Mouse (Mus musculus) embryonic facial prominence, embryonic 13.5 days (tissue): ENCODE results near the gene Cxcl17. TPM values are rescaled to one million over a fixed set of nuclear protein-coding genes. Genes with fewer than 3 reads are reported as not detected.
"Not testable (repeated sequence)": the region's sequence is repeated elsewhere in the genome, so short reads cannot be mapped to it uniquely, and the experiment has no call there.

Experiments used
- ATAC-seq: fragments of 200-750 bp; cut with Nextera tagmentation; 2 replicates; pipeline ENCODE4 v1.8.0; 2017; ENCODE audit warnings: low read depth; ENCODE audit not compliant: insufficient number of reproducible peaks, insufficient read depth, low FRiP score, low TSS enrichment
- H3K27ac ChIP-seq: fragments of 300-500 bp; sonication (generic); 2 replicates; pipeline ENCODE4 v1.5.1; 2015; ENCODE audit warnings: moderate library complexity, mild to moderate bottlenecking, inconsistent platforms
- H3K27me3 ChIP-seq: fragments of 300-500 bp; sonication (generic); 2 replicates; pipeline ENCODE4 v1.6.1; 2015; ENCODE audit warnings: mild to moderate bottlenecking, inconsistent platforms
- H3K36me3 ChIP-seq: fragments of 300-500 bp; sonication (generic); 2 replicates; pipeline ENCODE4 v1.6.1; 2015; ENCODE audit warnings: mild to moderate bottlenecking, inconsistent platforms
- H3K4me1 ChIP-seq: fragments of 300-500 bp; sonication (generic); 2 replicates; pipeline ENCODE4 v1.6.1; 2015; ENCODE audit warnings: inconsistent platforms
- H3K4me2 ChIP-seq: fragments of 300-500 bp; sonication (generic); 2 replicates; pipeline ENCODE4 v1.6.1; 2015; ENCODE audit warnings: moderate library complexity, mild to moderate bottlenecking, inconsistent platforms
- H3K4me3 ChIP-seq: fragments of 300-500 bp; sonication (generic); 2 replicates; pipeline ENCODE4 v1.5.1; 2015; ENCODE audit warnings: mild to moderate bottlenecking, inconsistent platforms
- H3K9ac ChIP-seq: fragments of 300-500 bp; sonication (generic); 2 replicates; pipeline ENCODE4 v1.6.1; 2015; ENCODE audit warnings: mild to moderate bottlenecking, inconsistent platforms
- H3K9me3 ChIP-seq: fragments of 300-500 bp; sonication (generic); 2 replicates; pipeline ENCODE4 v1.6.1; 2016; ENCODE audit warnings: inconsistent platforms
- whole genome bisulfite sequencing: fragments of 180-500 bp; shearing (Covaris S2); methylation state at CpG from one replicate; pipeline ENCODE4 v1.1.7; 2015; ENCODE audit warnings: mixed read lengths; 5-methylcytosine and 5-hydroxymethylcytosine counted together
- polyA plus RNA-seq: library from polyadenylated mRNA; unstranded; fragments of >200 nt; fragmentation: Nextera tagmentation; extraction: Ambion mirVana; gene quantifications from 2 replicates; pipeline ENCODE4 v1.2.1, GENCODE M21; 2015

Gene Cxcl17
- polyA plus RNA-seq, 1 experiment from 2014 or later = not detected

DNA sequence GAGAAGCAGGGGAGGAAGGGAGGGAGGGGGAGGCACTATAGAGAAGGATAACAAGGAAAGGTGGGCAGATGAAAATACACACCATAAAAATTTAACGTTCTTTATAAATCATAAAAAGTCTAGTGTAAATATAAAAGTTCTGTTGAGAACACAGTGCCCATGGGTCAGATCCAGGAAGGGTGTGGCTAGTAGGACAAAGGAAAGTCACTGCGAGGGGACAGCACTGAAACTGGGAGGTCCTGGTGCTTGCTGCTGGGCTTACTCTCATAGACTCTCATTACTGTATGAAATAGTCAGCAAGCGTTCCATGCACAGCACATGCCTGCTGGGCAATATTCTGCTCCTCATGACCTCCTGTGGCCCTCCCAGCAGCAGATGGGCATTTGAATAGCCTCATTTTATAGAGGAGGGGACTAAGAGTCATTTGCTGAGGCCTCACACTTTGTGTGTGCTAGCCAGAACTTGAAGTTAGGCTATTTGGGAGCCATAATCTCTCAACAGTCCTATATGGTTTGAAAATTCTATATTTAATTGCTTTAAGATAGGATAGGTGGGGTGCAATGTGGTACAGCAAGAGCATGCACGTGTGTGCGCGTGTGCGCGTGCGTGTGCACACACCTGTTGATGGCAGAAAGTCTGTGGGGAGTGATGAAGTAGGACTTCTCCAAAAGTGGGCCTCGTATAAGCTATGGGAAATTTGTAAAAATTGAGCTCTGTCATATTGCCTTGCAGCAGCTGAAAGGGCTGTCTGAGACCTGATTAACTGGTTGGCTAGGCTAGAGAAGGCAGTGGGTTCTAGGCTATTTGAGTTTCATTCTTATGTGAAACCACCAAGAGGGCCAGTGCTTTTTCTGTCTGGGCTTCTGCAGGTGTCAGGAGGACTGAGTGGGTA, 22.2 kb upstream of the Cxcl17 start:
- Histone ChIP-seq H3K27me3 (no peaks in the 10 kb centered on the region), H3K36me3 (no peaks in the 10 kb centered on the region), H3K4me3 (no peak overlapping the region), H3K4me2 (no peak overlapping the region), H3K9ac (no peak overlapping the region), H3K4me1 (peaks cover 6% of the 10 kb centered on the region), H3K27ac (no peak overlapping the region), H3K9me3 (no peaks in the 10 kb centered on the region)
- 85% methylated on average over 10 of the region's 10 CpGs for WGBS
- no peak for ATAC-seq

DNA sequence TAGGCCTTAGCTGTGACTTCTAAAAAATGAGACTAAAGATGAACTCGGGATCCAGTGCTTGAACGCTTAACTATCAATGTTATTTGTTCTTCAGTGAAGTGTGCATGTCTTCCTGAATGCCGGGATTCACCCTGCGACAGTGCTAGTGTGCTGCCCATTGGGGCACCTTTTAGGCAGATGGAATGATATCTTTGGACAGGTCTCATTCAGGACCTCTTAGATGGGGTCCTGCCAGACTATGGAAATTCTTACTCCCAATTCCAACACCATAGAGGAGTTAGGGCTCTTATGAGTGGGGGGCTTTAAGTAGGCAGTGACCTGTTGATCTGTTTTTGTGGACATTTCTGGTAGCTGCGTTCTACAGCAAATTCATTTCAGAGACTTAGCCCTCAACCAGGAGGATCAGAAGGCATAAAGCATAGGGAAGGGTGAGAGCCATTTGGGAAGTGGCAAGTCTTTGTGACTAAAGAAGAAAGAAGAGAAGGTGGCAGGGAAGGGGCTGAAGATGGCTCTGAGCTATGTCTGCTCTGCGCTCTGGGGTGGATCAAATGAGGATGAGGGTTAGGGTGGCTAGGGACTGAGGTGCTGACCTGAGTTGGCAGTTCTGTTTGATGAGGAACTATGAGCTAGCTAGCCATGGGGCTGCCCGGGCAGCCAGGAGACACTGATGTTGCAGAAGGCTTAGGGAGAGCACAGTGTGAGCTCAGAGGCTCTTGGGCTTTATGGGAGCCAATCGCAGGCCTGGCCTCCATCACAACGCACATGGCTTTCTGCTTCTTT, 21.3 kb upstream of the Cxcl17 start:
- Histone ChIP-seq H3K9ac (no peak overlapping the region), H3K4me2 (no peak overlapping the region), H3K4me1 (peaks cover 6% of the 10 kb centered on the region), H3K9me3 (no peaks in the 10 kb centered on the region), H3K4me3 (no peak overlapping the region), H3K27ac (no peak overlapping the region), H3K27me3 (no peaks in the 10 kb centered on the region), H3K36me3 (no peaks in the 10 kb centered on the region)
- ATAC-seq = no peak
- 89% methylated on average over 9 of the region's 9 CpGs for WGBS

DNA sequence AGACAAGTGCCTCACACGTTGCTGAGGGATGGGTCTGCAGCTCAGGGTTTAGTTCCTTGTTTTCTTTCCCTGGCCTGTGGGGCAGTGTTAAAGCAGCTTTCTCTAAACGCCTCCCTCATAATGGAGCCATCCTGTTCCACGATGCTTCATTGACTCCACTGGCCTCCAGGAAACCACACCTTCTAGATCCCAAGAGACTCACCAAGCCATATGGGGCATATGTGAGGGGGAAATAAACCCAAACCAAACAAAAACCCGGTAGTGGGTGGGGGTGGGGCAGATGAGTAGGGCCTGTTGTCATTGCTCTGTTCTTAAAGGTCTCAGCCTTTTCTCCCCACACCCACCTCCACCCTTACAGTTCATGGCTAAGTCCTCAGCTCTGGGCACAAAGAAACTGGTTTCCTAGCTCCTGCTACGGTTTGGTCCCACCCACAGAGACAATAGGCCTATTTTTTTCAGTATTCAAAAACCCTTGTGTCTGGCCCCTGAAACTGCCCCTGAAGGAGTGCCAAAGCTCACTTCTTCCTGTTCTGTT, 20.4 kb upstream of the Cxcl17 start:
- Histone ChIP-seq H3K4me3 (no peak overlapping the region), H3K9ac (no peak overlapping the region), H3K36me3 (no peaks in the 10 kb centered on the region), H3K4me2 (no peak overlapping the region), H3K27me3 (no peaks in the 10 kb centered on the region), H3K9me3 (no peaks in the 10 kb centered on the region), H3K27ac (no peak overlapping the region), H3K4me1 (peaks cover 6% of the 10 kb centered on the region)
- 0 out of 2 replicates have a peak, but pooled peaks have one; percentile 37 for ATAC-seq
- 10% methylated on average over 5 of the region's 5 CpGs for WGBS

DNA sequence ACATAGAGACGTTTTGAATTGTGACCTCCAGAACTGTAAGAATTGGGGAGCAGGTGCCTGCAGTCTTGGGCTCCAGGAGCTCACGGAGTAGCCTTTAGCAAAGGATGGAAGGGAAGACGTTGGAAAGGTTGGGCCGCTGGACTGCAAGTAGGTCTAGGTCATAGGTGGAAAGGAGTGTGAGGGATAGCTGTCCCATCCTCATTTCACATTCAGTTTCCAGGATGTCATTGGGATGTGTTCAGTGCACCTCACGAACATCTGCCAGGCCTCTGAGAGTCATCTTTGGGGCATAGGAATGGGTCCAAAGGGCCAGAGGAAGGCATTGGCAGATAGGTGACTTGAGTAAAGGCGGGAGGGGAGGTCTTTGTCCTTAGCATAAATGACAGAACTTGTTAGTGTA, 19.7 kb upstream of the Cxcl17 start:
- H3K27ac ChIP-seq = no peak overlapping the region
- H3K9ac ChIP-seq = no peak overlapping the region
- peaks cover 6% of the 10 kb centered on the region for H3K4me1 ChIP-seq
- no peaks in the 10 kb centered on the region for H3K9me3 ChIP-seq
- H3K27me3 ChIP-seq = no peaks in the 10 kb centered on the region
- no peak for ATAC-seq
- no peak overlapping the region for H3K4me3 ChIP-seq
- H3K4me2 ChIP-seq = no peak overlapping the region
- no peaks in the 10 kb centered on the region for H3K36me3 ChIP-seq
- WGBS = 89% methylated on average over 6 of the region's 6 CpGs

DNA sequence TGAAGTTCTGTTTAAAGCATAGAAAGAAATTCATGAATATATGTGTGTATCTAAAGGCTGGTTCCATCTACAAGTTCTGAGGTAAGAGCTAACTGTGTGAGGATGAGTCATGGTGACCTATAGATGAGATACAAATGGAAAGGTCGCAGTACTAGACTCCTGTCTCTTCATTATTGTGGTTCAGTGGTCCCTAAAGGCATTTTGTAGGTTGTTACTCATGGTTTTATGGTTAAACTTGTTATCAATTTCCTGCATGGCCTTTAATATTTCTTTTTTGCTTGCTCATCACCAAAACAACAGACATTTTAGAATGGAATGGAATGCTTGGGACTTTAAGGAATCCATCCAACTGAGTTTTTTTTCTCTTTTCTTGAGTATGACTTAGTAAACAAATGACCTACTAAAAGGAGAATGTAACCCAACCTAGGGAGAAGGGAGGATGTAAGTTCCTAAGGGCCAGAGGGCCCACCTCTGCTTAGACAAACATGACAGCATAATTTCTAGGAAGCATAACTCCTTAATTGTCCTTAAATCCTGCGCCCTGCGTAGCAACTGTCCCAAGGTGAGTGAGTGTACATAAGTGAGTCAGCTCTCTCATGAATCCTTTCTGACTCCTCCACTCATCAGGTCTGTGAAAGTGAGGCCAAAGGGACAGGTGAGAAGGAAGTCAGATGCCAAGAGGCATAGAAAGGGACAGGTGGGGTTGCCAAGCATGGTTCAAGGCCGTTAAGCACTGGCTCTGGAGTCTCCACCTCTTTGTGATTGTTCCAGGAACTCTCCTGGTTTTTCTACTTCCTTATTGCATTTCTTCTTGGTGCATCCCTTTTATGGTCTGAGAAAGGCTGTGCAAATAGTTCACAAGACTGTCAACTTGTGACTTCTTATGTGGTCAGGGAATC, 17.4 kb upstream of the Cxcl17 start:
- H3K4me2 ChIP-seq = no peak overlapping the region
- H3K9ac ChIP-seq = no peak overlapping the region
- peaks cover 6% of the 10 kb centered on the region for H3K4me1 ChIP-seq
- no peaks in the 10 kb centered on the region for H3K27me3 ChIP-seq
- H3K27ac ChIP-seq = no peak overlapping the region
- no peaks in the 10 kb centered on the region for H3K9me3 ChIP-seq
- no peaks in the 10 kb centered on the region for H3K36me3 ChIP-seq
- ATAC-seq = no peak
- 77% methylated on average over 4 of the region's 4 CpGs for WGBS
- no peak overlapping the region for H3K4me3 ChIP-seq

DNA sequence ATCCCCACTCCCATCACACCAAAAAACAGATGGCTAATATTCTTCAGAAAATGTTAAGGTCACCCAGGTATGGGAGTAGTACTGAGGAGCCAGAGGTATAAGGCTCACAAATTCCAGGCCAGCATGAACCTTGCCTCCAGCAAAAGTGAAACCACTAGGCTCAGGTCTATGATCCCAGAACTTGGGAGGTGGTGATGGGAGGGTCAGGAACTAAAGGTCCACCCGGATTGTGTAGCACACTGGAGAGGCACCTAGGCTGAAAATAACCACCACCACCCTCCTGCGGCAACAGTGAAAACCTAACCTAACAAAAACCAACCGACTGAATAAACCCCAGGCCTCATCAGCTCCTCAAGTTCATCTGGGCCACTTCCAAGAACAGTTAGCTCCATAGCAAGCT, 15.6 kb upstream of the Cxcl17 start:
- Histone ChIP-seq H3K27me3 (peaks cover 7% of the 10 kb centered on the region; the same call in 1 of the 2 replicates), H3K4me2 (no peak overlapping the region), H3K4me1 (peaks cover 5% of the 10 kb centered on the region), H3K9me3 (no peaks in the 10 kb centered on the region), H3K4me3 (no peak overlapping the region), H3K27ac (no peak overlapping the region), H3K36me3 (no peaks in the 10 kb centered on the region), H3K9ac (no peak overlapping the region)
- WGBS = 84% methylated on average over 3 of the region's 3 CpGs
- no peak for ATAC-seq

DNA sequence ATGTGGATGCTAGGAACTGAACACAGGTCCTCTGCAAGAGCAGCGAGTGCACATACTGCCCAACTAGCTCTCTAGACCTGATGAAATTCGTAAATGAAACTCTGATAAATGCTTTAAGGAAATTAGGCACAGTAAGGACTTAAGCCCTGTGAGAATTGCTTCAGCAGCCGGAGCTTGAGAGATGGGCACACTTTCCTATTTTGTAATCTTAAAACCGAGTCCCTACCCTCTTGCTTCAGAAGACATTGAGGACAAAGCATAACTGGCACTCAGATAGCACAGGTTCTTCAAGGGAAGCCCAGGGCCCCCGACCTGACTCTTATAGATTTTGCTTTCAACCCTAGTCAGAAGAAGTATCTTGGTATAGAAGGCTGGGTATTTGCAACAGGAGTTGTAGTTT, 14.5 kb upstream of the Cxcl17 start:
- no peak overlapping the region for H3K4me3 ChIP-seq
- 0 out of 2 replicates have a peak, but pooled peaks cover 3% of the 10 kb centered on the region for H3K4me1 ChIP-seq
- H3K27me3 ChIP-seq = peaks cover 17% of the 10 kb centered on the region
- whole genome bisulfite sequencing = 81% methylated on average over 5 of the region's 5 CpGs
- H3K4me2 ChIP-seq = no peak overlapping the region
- no peak overlapping the region for H3K9ac ChIP-seq
- H3K36me3 ChIP-seq = no peaks in the 10 kb centered on the region
- no peak overlapping the region for H3K27ac ChIP-seq
- no peak for ATAC-seq
- H3K9me3 ChIP-seq = no peaks in the 10 kb centered on the region

DNA sequence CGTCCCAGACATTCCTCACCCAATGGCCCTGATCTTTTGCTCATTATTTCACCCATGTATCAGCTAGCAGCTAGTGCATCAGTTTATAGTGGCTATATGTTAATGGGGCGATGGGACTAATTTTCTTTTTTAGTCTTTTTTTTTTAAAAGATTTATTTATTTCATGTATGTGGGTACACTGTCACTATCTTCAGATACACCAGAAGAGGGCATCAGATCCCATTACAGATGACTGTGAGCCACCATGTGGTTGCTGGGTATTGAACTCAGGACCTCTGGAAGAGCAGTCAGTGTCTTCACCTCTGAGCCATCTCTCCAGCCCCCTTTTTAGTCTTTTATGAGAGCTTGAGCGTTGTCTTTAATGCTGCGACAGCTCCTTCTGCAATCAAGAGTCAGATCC, 13.7 kb upstream of the Cxcl17 start:
- H3K27me3 ChIP-seq = peaks cover 22% of the 10 kb centered on the region
- not testable (repeated sequence) for H3K9ac ChIP-seq, H3K9me3 ChIP-seq, H3K36me3 ChIP-seq, H3K27ac ChIP-seq, H3K4me3 ChIP-seq, H3K4me1 ChIP-seq, H3K4me2 ChIP-seq, ATAC-seq
- 93% methylated on average over 4 of the region's 4 CpGs for WGBS

DNA sequence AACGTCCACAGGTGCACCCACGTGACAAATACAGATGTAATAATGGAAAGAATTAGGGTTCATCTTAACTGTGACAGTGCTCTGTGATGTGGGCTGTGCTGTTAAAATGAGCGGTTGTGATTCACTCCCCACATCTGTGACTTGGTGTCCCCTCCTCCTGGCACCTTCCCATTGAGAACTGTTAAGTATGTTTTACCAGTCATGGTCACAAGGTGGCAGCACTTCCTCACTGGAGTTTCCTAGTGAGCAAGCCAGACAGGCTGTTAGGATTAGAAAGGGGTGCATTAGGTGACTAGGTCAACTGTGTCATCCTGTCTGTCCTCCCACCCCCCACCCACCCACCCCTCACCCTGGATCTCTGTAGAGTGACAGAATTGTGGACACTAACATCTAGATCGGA, 11.7 kb upstream of the Cxcl17 start:
- H3K27me3 ChIP-seq = peaks cover 22% of the 10 kb centered on the region
- no peak overlapping the region for H3K4me2 ChIP-seq
- no peak overlapping the region for H3K4me3 ChIP-seq
- no peaks in the 10 kb centered on the region for H3K9me3 ChIP-seq
- H3K9ac ChIP-seq = no peak overlapping the region
- 31% methylated on average over 4 of the region's 4 CpGs for WGBS
- 0 out of 2 replicates have a peak, but pooled peaks cover 3% of the 10 kb centered on the region for H3K4me1 ChIP-seq
- ATAC-seq = no peak
- H3K27ac ChIP-seq = no peak overlapping the region
- no peaks in the 10 kb centered on the region for H3K36me3 ChIP-seq

DNA sequence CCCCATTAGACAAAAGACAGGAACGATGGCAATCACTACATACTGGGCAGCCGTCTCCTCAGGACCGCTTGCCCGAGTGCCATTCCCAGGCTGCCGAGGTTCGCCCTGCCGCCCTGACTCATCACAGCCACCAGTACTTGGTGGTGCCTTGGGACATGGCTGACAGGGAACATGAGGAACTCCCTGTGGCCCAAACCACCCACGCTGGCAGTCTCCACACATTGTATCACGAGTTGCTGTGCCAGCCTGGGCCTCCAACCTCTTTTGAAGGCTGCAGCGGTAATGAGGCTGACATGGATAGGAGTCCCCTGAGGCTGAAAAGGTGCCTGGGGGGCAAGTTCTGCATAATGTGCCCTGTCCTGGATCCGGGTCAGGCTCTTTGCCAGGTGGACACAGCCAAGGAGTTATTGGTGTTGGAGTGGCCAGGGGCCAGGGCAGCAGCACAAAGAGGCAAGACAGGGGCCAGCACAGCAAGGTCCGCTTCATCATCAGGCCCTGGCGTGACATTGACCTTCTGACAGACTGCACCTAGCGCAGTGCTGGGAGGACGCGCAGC, 9.7 kb upstream of the Cxcl17 start:
- Histone ChIP-seq H3K27ac (no peak overlapping the region), H3K36me3 (no peaks in the 10 kb centered on the region), H3K9me3 (no peaks in the 10 kb centered on the region), H3K4me3 (no peak overlapping the region), H3K9ac (no peak overlapping the region), H3K4me2 (no peak overlapping the region), H3K27me3 (peaks cover 22% of the 10 kb centered on the region), H3K4me1 (0 out of 2 replicates have a peak, but pooled peaks cover 3% of the 10 kb centered on the region)
- 0 out of 2 replicates have a peak, but pooled peaks have one; percentile 49 for ATAC-seq
- WGBS = 68% methylated on average over 16 of the region's 16 CpGs

DNA sequence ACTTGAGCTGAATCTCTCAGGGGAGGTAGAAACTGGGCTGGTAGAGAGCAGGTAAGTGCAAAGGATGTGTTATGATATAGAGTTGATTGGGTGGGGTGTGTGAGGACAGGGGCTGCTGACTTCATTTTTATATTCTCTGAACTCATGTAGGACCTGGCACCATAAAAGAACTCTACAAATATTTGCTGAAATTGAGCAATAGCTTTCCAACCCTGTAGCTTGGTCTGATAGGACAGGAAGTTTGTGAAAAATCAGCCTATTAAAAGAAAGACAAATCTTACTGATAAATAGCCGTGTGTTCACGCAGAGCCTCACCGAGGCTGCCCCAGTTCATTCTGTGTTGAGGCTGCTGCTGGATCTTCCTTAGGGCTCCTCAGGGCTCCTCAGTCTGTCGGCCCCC, 7.3 kb upstream of the Cxcl17 start:
- Histone ChIP-seq H3K9ac (no peak overlapping the region), H3K36me3 (no peaks in the 10 kb centered on the region), H3K4me1 (0 out of 2 replicates have a peak, but pooled peaks cover 3% of the 10 kb centered on the region), H3K27me3 (peaks cover 22% of the 10 kb centered on the region), H3K9me3 (no peaks in the 10 kb centered on the region), H3K27ac (no peak overlapping the region), H3K4me2 (no peak overlapping the region), H3K4me3 (no peak overlapping the region)
- no peak for ATAC-seq
- WGBS = 90% methylated on average over 4 of the region's 4 CpGs
